Mouse (Mus musculus): ENCODE results near the gene Ywhaq. TPM values are rescaled to one million over a fixed set of nuclear protein-coding genes. Genes with fewer than 3 reads are reported as not detected.

Ywhaq gene
- polyA plus RNA-seq, 1 experiment from 2014 or later: 1,151 TPM

Other genes starting within 250 kb of the Ywhaq start
- gene Cpsf3, start 132.2 kb downstream of the Ywhaq start, polyA plus RNA-seq (2014; fragmentation: Nextera tagmentation; extraction: Ambion mirVana): 130 and 142 TPM in 2 replicates
- 38.3 and 40.0 TPM in 2 replicates for gene Itgb1bp1, start 131.4 kb downstream of the Ywhaq start, polyA plus RNA-seq (2014; fragmentation: Nextera tagmentation; extraction: Ambion mirVana)
- gene Iah1, start 101.2 kb downstream of the Ywhaq start, polyA plus RNA-seq (2014; fragmentation: Nextera tagmentation; extraction: Ambion mirVana): 45.0 and 48.4 TPM in 2 replicates
- 36.4 and 36.6 TPM in 2 replicates for gene Adam17, start 44.0 kb downstream of the Ywhaq start, polyA plus RNA-seq (2014; fragmentation: Nextera tagmentation; extraction: Ambion mirVana)

Data from forebrain, embryonic 11.5 days (tissue).